Mouse (Mus musculus) liver, postnatal 0 days (tissue): Measurements from ENCODE around the gene Man1c1. TPM values are rescaled to one million over a fixed set of nuclear protein-coding genes. Genes with fewer than 3 reads are reported as not detected.

Experiments
- ATAC-seq: fragments of 200-750 bp; cut with Nextera tagmentation; 2 replicates; pipeline ENCODE4 v1.8.0; 2017; ENCODE audit warnings: mild to moderate bottlenecking, moderate library complexity
- DNase-seq: peaks from one replicate; pipeline ENCODE4 v3.0.0-alpha.2; 2016
- H3K27ac ChIP-seq: fragments of 300-500 bp; sonication (generic); 2 replicates; pipeline ENCODE4 v1.5.1; 2014; ENCODE audit warnings: antibody characterized with exemption, moderate library complexity, mild to moderate bottlenecking, low read depth
- H3K27me3 ChIP-seq: fragments of 300-500 bp; sonication (generic); 2 replicates; pipeline ENCODE4 v1.6.1; 2014; ENCODE audit warnings: low read length, control low read depth, mixed read lengths; ENCODE audit not compliant: insufficient read depth
- H3K36me3 ChIP-seq: fragments of 300-500 bp; sonication (generic); replicated peaks from 2 replicates; pipeline ENCODE4 v1.6.1; 2014; ENCODE audit warnings: mild to moderate bottlenecking, control low read depth, low read length, moderate library complexity, mixed read lengths; ENCODE audit not compliant: insufficient read depth
- H3K4me1 ChIP-seq: fragments of 300-500 bp; sonication (generic); 2 replicates; pipeline ENCODE4 v1.6.1; 2014; ENCODE audit warnings: antibody characterized with exemption, mild to moderate bottlenecking, control low read depth; ENCODE audit not compliant: insufficient read depth
- H3K4me2 ChIP-seq: fragments of 300-500 bp; sonication (generic); 2 replicates; pipeline ENCODE4 v1.6.1; 2014; ENCODE audit warnings: low read depth, mild to moderate bottlenecking, low read length, moderate library complexity, mixed read lengths
- H3K4me3 ChIP-seq: fragments of 300-500 bp; sonication (generic); 2 replicates; pipeline ENCODE4 v1.5.1; 2014; ENCODE audit warnings: low read depth, low read length
- H3K9ac ChIP-seq: fragments of 300-500 bp; sonication (generic); replicated peaks from 2 replicates; pipeline ENCODE4 v1.6.1; 2014; ENCODE audit warnings: mild to moderate bottlenecking, moderate library complexity
- H3K9me3 ChIP-seq: fragments of 300-500 bp; sonication (generic); 2 replicates; pipeline ENCODE4 v1.6.1; 2016; ENCODE audit warnings: mild to moderate bottlenecking, control low read depth, low read length, mixed read lengths
- CTCF ChIP-seq: sonication (generic); IDR thresholded peaks from 2 replicates; pipeline ENCODE4 v1.5.1; 2016; ENCODE audit warnings: antibody characterized with exemption, low read depth
- EP300 ChIP-seq: IDR thresholded peaks from 2 replicates; pipeline ENCODE4 v1.6.1; 2016; ENCODE audit warnings: antibody characterized with exemption, low read depth, mild to moderate bottlenecking
- WGBS: fragments of 180-500 bp; shearing (Covaris S2); extraction: QIAGEN DNeasy Blood & Tissue Kit; methylation state at CpG from one replicate; pipeline ENCODE4 v1.1.7; 2014; ENCODE audit not compliant: insufficient replicate concordance; 5-methylcytosine and 5-hydroxymethylcytosine counted together
- polyA plus RNA-seq: library from polyadenylated mRNA; unstranded; fragments of >200 nt; fragmentation: Nextera tagmentation; extraction: Ambion mirVana; gene quantifications from 2 replicates; pipeline ENCODE4 v1.2.1, GENCODE M21; 2015

The Man1c1 gene
- polyA plus RNA-seq, 1 experiment from 2014 or later: 1.5 TPM

GRCm38 (mm10) chr4:134532928-134533327 is 171.2 kb downstream of the Man1c1 start:
- no peak for TF ChIP-seq EP300
- no peak for TF ChIP-seq CTCF
- DNase-seq (no peak), ATAC-seq (no peak)
- no peak overlapping the region for H3K4me3 ChIP-seq
- H3K4me1 ChIP-seq: peaks cover 28% of the 10 kb centered on the region
- H3K4me2 ChIP-seq: no peak overlapping the region
- 67% methylated on average over 4 of the region's 4 CpGs for WGBS
- no peak overlapping the region for H3K27ac ChIP-seq
- no peaks in the 10 kb centered on the region for H3K9me3 ChIP-seq
- H3K9ac ChIP-seq: no peak overlapping the region
- H3K27me3 ChIP-seq: no peaks in the 10 kb centered on the region
- peaks cover 38% of the 10 kb centered on the region for H3K36me3 ChIP-seq

- DNase-seq (no peak), ATAC-seq (no peak)
- Histone ChIP-seq H3K9ac (no peak overlapping the region), H3K27ac (0 out of 2 replicates have a peak overlapping the region, but pooled peaks have one; percentile 16), H3K4me2 (no peak overlapping the region), H3K4me3 (no peak overlapping the region), H3K27me3 (no peaks in the 10 kb centered on the region), H3K4me1 (no peaks in the 10 kb centered on the region), H3K36me3 (peaks cover 74% of the 10 kb centered on the region), H3K9me3 (no peaks in the 10 kb centered on the region)
- TF ChIP-seq CTCF (no peak), EP300 (no peak)
- WGBS: 45% methylated on average over 5 of the region's 5 CpGs
These were observed 177.9 kb downstream of the Man1c1 start for GRCm38 (mm10) chr4:134526220-134526619.

GRCm38 (mm10) chr4:134525806-134526205 is 178.3 kb downstream of the Man1c1 start:
- DNase-seq: no peak
- TF ChIP-seq EP300: no peak
- no peak for TF ChIP-seq CTCF
- H3K9ac ChIP-seq: no peak overlapping the region
- H3K36me3 ChIP-seq: peaks cover 71% of the 10 kb centered on the region
- H3K27me3 ChIP-seq: no peaks in the 10 kb centered on the region
- no peak overlapping the region for H3K4me2 ChIP-seq
- no peak overlapping the region for H3K4me3 ChIP-seq
- no peaks in the 10 kb centered on the region for H3K9me3 ChIP-seq
- 0 out of 2 replicates have a peak overlapping the region, but pooled peaks have one; percentile 16 for H3K27ac ChIP-seq
- ATAC-seq: no peak
- 65% methylated on average over 5 of the region's 5 CpGs for WGBS
- H3K4me1 ChIP-seq: no peaks in the 10 kb centered on the region

GRCm38 (mm10) chr4:134523447-134523846 is 180.6 kb downstream of the Man1c1 start:
- WGBS: 83% methylated on average over 4 of the region's 4 CpGs
- Histone ChIP-seq H3K9me3 (no peaks in the 10 kb centered on the region), H3K27ac (no peak overlapping the region), H3K9ac (no peak overlapping the region), H3K27me3 (no peaks in the 10 kb centered on the region), H3K36me3 (peaks cover 54% of the 10 kb centered on the region), H3K4me1 (no peaks in the 10 kb centered on the region), H3K4me2 (no peak overlapping the region), H3K4me3 (no peak overlapping the region)
- TF ChIP-seq EP300 (no peak), CTCF (no peak)
- ATAC-seq: no peak
- no peak for DNase-seq

- Histone ChIP-seq H3K4me1 (peaks cover 4% of the 10 kb centered on the region; the same call in 1 of the 2 replicates), H3K9ac (no peak overlapping the region), H3K9me3 (no peaks in the 10 kb centered on the region), H3K4me3 (no peak overlapping the region), H3K27ac (no peak overlapping the region), H3K36me3 (peaks cover 23% of the 10 kb centered on the region), H3K4me2 (no peak overlapping the region), H3K27me3 (no peaks in the 10 kb centered on the region)
- TF ChIP-seq EP300 (no peak), CTCF (no peak)
- DNase-seq (no peak), ATAC-seq (no peak)
These were observed 184.8 kb downstream of the Man1c1 start for GRCm38 (mm10) chr4:134519281-134519680.

GRCm38 (mm10) chr4:134518541-134518940 is 185.5 kb downstream of the Man1c1 start:
- Histone ChIP-seq H3K27ac (no peak overlapping the region), H3K9me3 (no peaks in the 10 kb centered on the region), H3K4me3 (no peak overlapping the region), H3K4me1 (peaks cover 8% of the 10 kb centered on the region; the same call in 1 of the 2 replicates), H3K36me3 (peaks cover 21% of the 10 kb centered on the region), H3K27me3 (no peaks in the 10 kb centered on the region), H3K9ac (no peak overlapping the region), H3K4me2 (no peak overlapping the region)
- TF ChIP-seq CTCF (no peak), EP300 (no peak)
- no peak for ATAC-seq
- 87% methylated on average over 4 of the region's 4 CpGs for WGBS
- no peak for DNase-seq

GRCm38 (mm10) chr4:134517719-134518118 is 186.4 kb downstream of the Man1c1 start:
- H3K4me1 ChIP-seq: peaks cover 13% of the 10 kb centered on the region
- no peak overlapping the region for H3K4me2 ChIP-seq
- ATAC-seq: no peak
- H3K9me3 ChIP-seq: no peaks in the 10 kb centered on the region
- peaks cover 16% of the 10 kb centered on the region for H3K36me3 ChIP-seq
- DNase-seq: no peak
- H3K27ac ChIP-seq: no peak overlapping the region
- WGBS: 66% methylated on average over 10 of the region's 10 CpGs
- no peak overlapping the region for H3K9ac ChIP-seq
- H3K27me3 ChIP-seq: no peaks in the 10 kb centered on the region
- H3K4me3 ChIP-seq: no peak overlapping the region
- TF ChIP-seq EP300 (no peak), CTCF (no peak)
